9 mouse cellular contexts compared by ENCODE assay signal in the genomic region with DNA sequence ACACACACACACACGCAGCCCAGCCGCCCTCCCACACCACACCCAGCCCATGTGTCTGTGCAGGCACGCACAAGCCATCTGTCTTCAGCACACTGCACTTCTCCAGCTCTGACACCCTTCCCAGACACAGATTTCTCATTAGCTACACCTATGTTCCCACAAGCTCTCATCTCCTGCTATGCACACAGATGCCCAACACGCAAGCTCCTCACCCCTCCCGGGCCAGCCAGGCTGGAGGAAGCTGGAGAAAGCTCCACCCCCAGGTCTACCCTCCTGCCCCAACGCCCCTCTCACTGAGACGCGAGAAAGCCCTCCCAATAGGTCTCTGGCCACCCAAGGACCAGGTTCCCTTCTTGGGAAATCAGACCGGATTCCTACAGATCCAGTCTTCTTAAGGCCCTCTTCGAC. TPM values are rescaled to one million over a fixed set of nuclear protein-coding genes. Genes with fewer than 3 reads are reported as not detected.
DNase-seq lines count a peak whose midpoint lies in the region; ATAC-seq and TF ChIP-seq lines count a peak whose summit lies in the region.
"Had no signal": no experiment of that assay in that cellular context is flagged by ENCODE, and none has a peak within 500 bp of the region (broad histone marks: within the 10 kb centered on the region; RNA-seq: fewer than 3 reads in every experiment).

No protein-coding gene starts in this region.

- peaks cover 9% of the 10 kb centered on the region for H3K9me3 ChIP-seq in heart, embryonic 13.5 days

- H3K4me1 ChIP-seq in heart, embryonic 13.5 days, result peaks cover 76% of the 10 kb centered on the region

- no peak for ATAC-seq in heart, embryonic 13.5 days (ENCODE audit: extremely low read depth, insufficient number of reproducible peaks, low FRiP score, low TSS enrichment)

- no peaks in the 10 kb centered on the region for H3K36me3 ChIP-seq in heart, embryonic 13.5 days

- peak overlapping the region; percentile 91 for H3K27ac ChIP-seq in layer of hippocampus, adult 2 months
- H3K27ac ChIP-seq in heart, embryonic 13.5 days (replicated peaks), result peak overlapping the region; percentile 79

- 8% methylated on average over 10 of the region's 10 CpGs for WGBS in heart, embryonic 13.5 days

- H3K9ac ChIP-seq in heart, embryonic 13.5 days, result peak overlapping the region; percentile 79

- DNase-seq in layer of hippocampus, adult 2 months (ENCODE audit: low spot score in 2 of 2), result peak in 1 of 2 experiments; percentile 30
- no peak for DNase-seq in layer of hippocampus, adult 9-10 months (ENCODE audit: low spot score)
- DNase-seq in cerebellum, postnatal 36 days, result peak; percentile 64 to 68
- DNase-seq in kidney, postnatal 25 days, result peak; percentile 48 to 72
- DNase-seq in neural tube, embryonic 10.5 days (ENCODE audit: extremely low spot score, low spot score), result peak; percentile 56
- no peak for DNase-seq in urinary bladder, postnatal 25 days (ENCODE audit: low spot score)
- no peak for DNase-seq in ovary, postnatal 10 days (ENCODE audit: low spot score)

- no peak for TF ChIP-seq CTCF in layer of hippocampus, adult 2 months (conservative IDR thresholded peaks at IDR 0.05)

- peak overlapping the region; percentile 79 for H3K4me2 ChIP-seq in heart, embryonic 13.5 days

- peaks cover 29% of the 10 kb centered on the region for H3K27me3 ChIP-seq in heart, embryonic 13.5 days (replicated peaks)

- peak overlapping the region; percentile 61 for H3K4me3 ChIP-seq in layer of hippocampus, adult 2 months
- peak overlapping the region; percentile 59 for H3K4me3 ChIP-seq in heart, embryonic 13.5 days
- H3K4me3 ChIP-seq: erythroblast, embryonic 14.5 days had no signal

RNA-seq across cellular contexts. Expression of a gene that starts 4.4 kb away (rescaled TPM):
- 10 to 100 TPM; 12.5 to 14.0 TPM for total RNA-seq in layer of hippocampus, adult 2 months (2021)
- 7.4 and 8.9 TPM in 2 replicates for polyA plus RNA-seq in heart, embryonic 13.5 days (2015; fragmentation: Nextera tagmentation; extraction: Ambion mirVana)
- polyA plus RNA-seq: erythroblast, embryonic 14.5 days had no signal

Comparison
In these comparisons a context has a peak if more than half of its experiments do, and no peak if none do; other contexts are left out.
1. DNase-seq: peak in cerebellum, postnatal 36 days (2 of 2), kidney, postnatal 25 days (2 of 2) and neural tube, embryonic 10.5 days (single experiment); none in layer of hippocampus, adult 9-10 months (single experiment), urinary bladder, postnatal 25 days (single experiment) and ovary, postnatal 10 days (single experiment).